Mouse (Mus musculus) CH12.LX (cell line): Measurements from ENCODE around the gene Rbm18. TPM values are rescaled to one million over a fixed set of nuclear protein-coding genes. Genes with fewer than 3 reads are reported as not detected.
"Not testable (repeated sequence)": the region's sequence is repeated elsewhere in the genome, so short reads cannot be mapped to it uniquely, and the experiment has no call there.

ENCODE experiments used
- DNase-seq: peaks from one replicate; pipeline ENCODE4 v3.0.0-alpha.2; 2013; ENCODE audit errors: extremely low read depth
- H3K27ac ChIP-seq: 2 replicates; pipeline ENCODE4 v1.5.1; 2012; ENCODE audit warnings: low read depth, mild to moderate bottlenecking, control low read depth, moderate library complexity; ENCODE audit not compliant: insufficient read depth
- H3K27me3 ChIP-seq: replicated peaks from 2 replicates; pipeline ENCODE3; 2012; ENCODE audit warnings: inconsistent platforms
- H3K36me3 ChIP-seq, 2 experiments: replicated peaks in 1 of 2; 2 replicates each; pipeline versions ENCODE3 to v1.6.1; 2012; ENCODE audit warnings: inconsistent platforms in 1 of 2, low read length in 1 of 2, mild to moderate bottlenecking in 1 of 2, mixed read lengths in 1 of 2, moderate library complexity in 1 of 2; ENCODE audit not compliant: control insufficient read depth in 1 of 2, insufficient read depth in 1 of 2
- H3K4me1 ChIP-seq, 2 experiments: 2 replicates each; pipeline ENCODE4 v1.6.1; 2012; ENCODE audit warnings: inconsistent platforms in 1 of 2, moderate library complexity in 1 of 2; ENCODE audit not compliant: insufficient read depth in 2 of 2, control insufficient read depth in 1 of 2
- H3K4me2 ChIP-seq: 2 replicates; pipeline ENCODE4 v1.6.1; 2012; ENCODE audit warnings: low read depth, mild to moderate bottlenecking, control low read depth; ENCODE audit not compliant: poor library complexity, insufficient read depth, severe bottlenecking
- H3K4me3 ChIP-seq, 3 experiments: fragments of 150-350 bp in 1 of 3; sonication (generic) in 1 of 3; replicated peaks in 1 of 3; 2 replicates each; pipeline versions ENCODE3 to v1.5.1; 2011 to 2012; ENCODE audit warnings: low read depth in 2 of 3, low read length in 2 of 3, mild to moderate bottlenecking in 2 of 3, moderate library complexity in 2 of 3, control low read depth in 1 of 3, improper control_type of control experiment in 1 of 3, inconsistent platforms in 1 of 3, mixed read lengths in 1 of 3; ENCODE audit not compliant: poor library complexity in 1 of 3
- H3K79me2 ChIP-seq: replicated peaks from 2 replicates; pipeline ENCODE4 v1.6.1; 2012; ENCODE audit warnings: mild to moderate bottlenecking, moderate library complexity; ENCODE audit not compliant: control insufficient read depth, poor library complexity, insufficient read depth, severe bottlenecking; ENCODE audit errors: extremely low read depth
- H3K9ac ChIP-seq: 2 replicates; pipeline ENCODE4 v1.6.1; 2012; ENCODE audit warnings: low read depth, mild to moderate bottlenecking, control low read depth, moderate library complexity; ENCODE audit not compliant: insufficient read depth
- H3K9me3 ChIP-seq: replicated peaks from 2 replicates; pipeline ENCODE3; 2012; ENCODE audit warnings: low read length, inconsistent platforms, mixed read lengths
- CHD1 ChIP-seq: IDR thresholded peaks from 2 replicates; pipeline ENCODE4 v1.6.1; 2012; ENCODE audit warnings: low read depth, low read length, improper control_type of control experiment, inconsistent platforms
- CHD2 ChIP-seq: IDR thresholded peaks from 2 replicates; pipeline ENCODE4 v1.6.1; 2011; ENCODE audit warnings: low read length, improper control_type of control experiment
- CTCF ChIP-seq, 2 experiments: IDR thresholded peaks in 1 of 2; conservative IDR thresholded peaks in 1 of 2; 2 replicates each; pipeline ENCODE4 v1.5.1; 2011 to 2012; ENCODE audit warnings: low read depth in 2 of 2, low read length in 2 of 2, improper control_type of control experiment in 1 of 2, inconsistent platforms in 1 of 2, mild to moderate bottlenecking in 1 of 2, moderate library complexity in 1 of 2
- E2F4 ChIP-seq: IDR thresholded peaks from 2 replicates; pipeline ENCODE4 v1.6.1; 2011; ENCODE audit warnings: low read depth, low read length, improper control_type of control experiment; ENCODE audit not compliant: insufficient replicate concordance
- ELF1 ChIP-seq: IDR thresholded peaks from 2 replicates; pipeline ENCODE4 v1.6.1; 2014; ENCODE audit warnings: low read depth, mild to moderate bottlenecking, inconsistent platforms, low read length, improper control_type of control experiment
- ETS1 ChIP-seq: conservative IDR thresholded peaks from 2 replicates; pipeline ENCODE4 v1.6.1; 2012; ENCODE audit warnings: low read depth, mild to moderate bottlenecking, inconsistent platforms, low read length, improper control_type of control experiment, moderate library complexity
- GABPA ChIP-seq: IDR thresholded peaks from 2 replicates; pipeline ENCODE4 v1.6.1; 2012; ENCODE audit warnings: low read depth, low read length, improper control_type of control experiment, inconsistent platforms; ENCODE audit not compliant: insufficient replicate concordance
- JUN ChIP-seq: IDR thresholded peaks from 2 replicates; pipeline ENCODE4 v1.6.1; 2011; ENCODE audit warnings: low read depth, mild to moderate bottlenecking, low read length, improper control_type of control experiment, moderate library complexity; ENCODE audit not compliant: insufficient read depth
- MAFK ChIP-seq: IDR thresholded peaks from 2 replicates; pipeline ENCODE4 v1.6.1; 2011; ENCODE audit warnings: low read length, improper control_type of control experiment; ENCODE audit not compliant: insufficient replicate concordance
- MAX ChIP-seq: IDR thresholded peaks from 2 replicates; pipeline ENCODE4 v1.6.1; 2011; ENCODE audit warnings: low read length, improper control_type of control experiment
- MYC ChIP-seq: IDR thresholded peaks from 2 replicates; pipeline ENCODE4 v1.6.1; 2011; ENCODE audit warnings: low read depth, mild to moderate bottlenecking, improper control_type of control experiment, low read length
- NRF1 ChIP-seq: IDR thresholded peaks from 2 replicates; pipeline ENCODE4 v1.6.1; 2014; ENCODE audit warnings: low read depth, mild to moderate bottlenecking, inconsistent platforms, low read length, improper control_type of control experiment, moderate library complexity
- PAX5 ChIP-seq: IDR thresholded peaks from 2 replicates; pipeline ENCODE4 v1.6.1; 2012; ENCODE audit warnings: low read length, inconsistent platforms, mixed read lengths
- POLR2A ChIP-seq: IDR thresholded peaks from 2 replicates; pipeline ENCODE4 v1.6.1; 2011; ENCODE audit warnings: low read depth, mild to moderate bottlenecking, improper control_type of control experiment, low read length
- RAD21 ChIP-seq: IDR thresholded peaks from 2 replicates; pipeline ENCODE4 v1.6.1; 2011; ENCODE audit warnings: low read depth, mild to moderate bottlenecking, low read length, improper control_type of control experiment, moderate library complexity
- TCF12 ChIP-seq: IDR thresholded peaks from 2 replicates; pipeline ENCODE4 v1.6.1; 2014; ENCODE audit warnings: low read depth, mild to moderate bottlenecking, inconsistent platforms, low read length, improper control_type of control experiment
- UBTF ChIP-seq: IDR thresholded peaks from 2 replicates; pipeline ENCODE4 v1.6.1; 2012; ENCODE audit warnings: low read depth, mild to moderate bottlenecking, inconsistent platforms, low read length, improper control_type of control experiment, moderate library complexity
- USF2 ChIP-seq: conservative IDR thresholded peaks from 2 replicates; pipeline ENCODE4 v1.6.1; 2011; ENCODE audit warnings: low read depth, low read length, improper control_type of control experiment
- ZKSCAN1 ChIP-seq: IDR thresholded peaks from 2 replicates; pipeline ENCODE4 v1.6.1; 2012; ENCODE audit warnings: low read depth, inconsistent platforms, low read length, improper control_type of control experiment, borderline replicate concordance
- dilution Hi-C: fragments of 300-500 bp; cut with MboI; formaldehyde crosslinking; loops from 2 replicates; pipeline ENCODE4 v1.14.3; 2020; ENCODE audit warnings: low sequenced_read_pairs; ENCODE audit not compliant: extremely low pct_unique_long_range_greater_than_20kb, extremely low pct_ligation_motif_present
- in situ Hi-C: fragments of 300-500 bp; cut with MboI; formaldehyde crosslinking; loops from 3 replicates; pipeline ENCODE4 v1.14.3; 2019; ENCODE audit warnings: low sequenced_read_pairs, low pct_ligation_motif_present, low pct_unique_long_range_greater_than_20kb, mixed read lengths
- polyA plus RNA-seq: library from polyadenylated mRNA; unstranded; fragments of >175 nt; gene quantifications from 2 replicates; pipeline ENCODE4 v1.2.1, GENCODE M21; 2012; ENCODE audit warnings: low read depth; ENCODE audit not compliant: insufficient read length
- total RNA-seq, 2 experiments: library from RNA; depleted of rRNA; stranded (reverse); fragments of 300-350 nt in 1 of 2; fragments of >200 nt in 1 of 2; gene quantifications; 2 replicates each; pipeline ENCODE4 v1.2.3; 2012 to 2014

Rbm18 gene
- total and polyA plus RNA-seq, 3 experiments, result 12.4 to 26.3 (median 14.9) TPM

- H3K79me2 ChIP-seq, result no peaks in the 10 kb centered on the region
- no peak overlapping the region for H3K27ac ChIP-seq
- H3K4me3 ChIP-seq, result no peak overlapping the region
- dilution Hi-C loops, result no loop called here
- no peak overlapping the region for H3K9ac ChIP-seq
- peaks cover 22 to 50% of the 10 kb centered on the region in 2 experiments for H3K36me3 ChIP-seq
- in situ Hi-C loops, result no loop called here
- no peak overlapping the region for H3K4me2 ChIP-seq
- TF ChIP-seq MAX (no peak), MAFK (no peak), E2F4 (no peak), GABPA (no peak), PAX5 (no peak), TCF12 (no peak), USF2 (no peak), CTCF (conservative IDR thresholded peaks at IDR 0.05 in 1 of 2, IDR thresholded peaks at IDR 0.05 in 1 of 2; ENCODE audit: low read depth in 2 of 2, low read length in 2 of 2) (no peak), MYC (no peak), ZKSCAN1 (no peak), UBTF (no peak), JUN (no peak), ELF1 (no peak), POLR2A (no peak)
- DNase-seq, result no peak
- H3K4me1 ChIP-seq, result no peaks in the 10 kb centered on the region; a peak in 1 of 4 replicates
- H3K27me3 ChIP-seq, result no peaks in the 10 kb centered on the region
- no peaks in the 10 kb centered on the region for H3K9me3 ChIP-seq
Measured at GRCm38 (mm10) chr2:36183278-36183677, 46.7 kb upstream of the Rbm18 start.

- H3K4me1 ChIP-seq, dilution Hi-C loops, H3K4me2 ChIP-seq, H3K9me3 ChIP-seq, H3K27ac ChIP-seq, DNase-seq, in situ Hi-C loops, H3K79me2 ChIP-seq, H3K9ac ChIP-seq, H3K27me3 ChIP-seq, H3K4me3 ChIP-seq: not testable (repeated sequence)
- peaks cover 32 to 62% of the 10 kb centered on the region in 2 experiments for H3K36me3 ChIP-seq
Measured at GRCm38 (mm10) chr2:36181587-36182368, 45.2 kb upstream of the Rbm18 start.

GRCm38 (mm10) chr2:36179487-36179886 is 42.9 kb upstream of the Rbm18 start:
- dilution Hi-C loops, result no loop called here
- DNase-seq, result no peak
- peaks cover 32 to 69% of the 10 kb centered on the region in 2 experiments for H3K36me3 ChIP-seq

More at GRCm38 (mm10) chr2:36179487-36179886, 42.9 kb upstream of the Rbm18 start:
- H3K4me3 ChIP-seq, result no peak overlapping the region
- TF ChIP-seq ETS1, result no peak
- no peak for TF ChIP-seq CHD1
- no peak for TF ChIP-seq CHD2
- no peak for TF ChIP-seq NRF1
- no peak for TF ChIP-seq ZKSCAN1
- TF ChIP-seq E2F4, result no peak
- TF ChIP-seq RAD21, result no peak
- H3K79me2 ChIP-seq, result no peaks in the 10 kb centered on the region
- no peak overlapping the region for H3K9ac ChIP-seq
- no peaks in the 10 kb centered on the region for H3K27me3 ChIP-seq
- in situ Hi-C loops, result no loop called here
- H3K4me1 ChIP-seq, result no peaks in the 10 kb centered on the region; a peak in 1 of 4 replicates
- no peaks in the 10 kb centered on the region for H3K9me3 ChIP-seq
- no peak overlapping the region for H3K27ac ChIP-seq
- H3K4me2 ChIP-seq, result no peak overlapping the region
